Mouse (Mus musculus) adrenal gland, postnatal 25 days (tissue): ENCODE data around the gene Macrod2. TPM values are rescaled to one million over a fixed set of nuclear protein-coding genes. Genes with fewer than 3 reads are reported as not detected.

Experiments
- DNase-seq: peaks from one replicate; pipeline ENCODE4 v3.0.0; 2021; ENCODE audit warnings: mixed read lengths
- total RNA-seq: library from RNA; stranded (reverse); gene quantifications from 2 replicates; pipeline ENCODE4 v1.2.3, GENCODE M21; 2021

Macrod2 gene
- total RNA-seq, 1 experiment from 2014 or later, result 7.5 TPM

DNA sequence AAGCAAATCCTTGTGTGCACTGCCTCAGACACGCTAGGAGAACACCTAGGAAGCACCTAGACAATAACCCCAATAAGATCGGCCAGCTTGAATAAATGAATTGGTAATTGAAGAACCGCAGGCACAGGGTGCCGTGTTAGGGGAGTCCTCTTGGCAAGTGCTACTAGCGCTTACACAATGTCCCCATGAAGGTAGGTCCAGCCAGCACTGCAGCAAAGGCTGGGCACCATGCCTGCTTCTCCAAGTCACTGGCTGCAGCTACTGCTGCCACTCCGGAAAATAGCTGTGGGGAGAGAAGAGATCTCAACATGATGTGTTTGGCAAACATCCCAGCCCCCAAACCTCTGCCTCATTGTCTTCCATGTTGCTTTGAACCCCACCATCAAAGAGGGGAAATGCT is 1603.8 kb downstream of the Macrod2 start:
- DNase-seq, result peak; percentile 16

DNA sequence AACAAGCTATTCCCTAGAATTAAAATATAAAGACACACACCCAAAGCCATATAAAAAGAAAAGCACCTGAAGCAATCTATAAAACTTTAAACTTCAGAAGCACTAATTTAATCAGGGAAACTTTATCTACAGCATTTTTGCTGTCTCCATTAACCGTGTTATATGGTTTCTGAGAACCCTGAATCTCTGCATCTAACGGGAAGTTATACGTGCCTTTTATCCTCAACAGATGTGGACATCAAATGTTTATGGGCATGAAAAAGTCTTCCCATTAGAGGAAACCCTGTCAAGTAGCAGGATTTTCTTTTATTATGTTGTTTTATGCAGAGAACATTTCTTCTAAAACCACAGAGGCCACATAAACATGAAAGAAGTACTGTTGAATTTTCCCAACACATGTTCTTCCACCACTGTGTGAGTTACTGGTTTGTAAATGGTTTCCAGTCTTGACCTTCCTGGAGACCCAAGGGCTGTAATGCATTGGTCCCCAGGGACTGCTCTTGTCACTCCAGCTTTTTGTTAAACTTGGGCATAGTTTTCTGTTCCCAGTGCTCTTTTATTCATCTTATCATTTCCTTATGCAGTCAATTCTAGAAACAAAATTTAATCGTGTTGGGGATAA is 1629.5 kb downstream of the Macrod2 start:
- no peak for DNase-seq

DNA sequence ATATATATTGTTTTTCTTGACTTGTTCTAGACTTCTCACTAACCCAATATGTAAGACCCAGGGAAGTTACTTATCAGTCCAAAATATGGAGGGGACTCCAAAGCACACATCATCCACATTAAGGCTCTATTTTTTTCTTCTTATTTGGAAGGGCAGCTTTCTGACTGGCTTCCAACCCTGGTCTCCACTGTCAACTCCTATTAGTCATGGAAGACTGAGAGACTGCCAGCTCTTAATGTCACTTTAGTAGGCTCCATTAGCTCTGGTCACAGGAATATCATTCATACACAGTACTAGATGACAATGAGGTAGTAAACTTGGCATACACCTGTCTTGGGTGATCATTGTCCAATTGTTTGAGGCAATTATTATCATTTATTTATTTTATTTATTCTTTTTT is 1631.6 kb downstream of the Macrod2 start:
- no peak for DNase-seq

DNA sequence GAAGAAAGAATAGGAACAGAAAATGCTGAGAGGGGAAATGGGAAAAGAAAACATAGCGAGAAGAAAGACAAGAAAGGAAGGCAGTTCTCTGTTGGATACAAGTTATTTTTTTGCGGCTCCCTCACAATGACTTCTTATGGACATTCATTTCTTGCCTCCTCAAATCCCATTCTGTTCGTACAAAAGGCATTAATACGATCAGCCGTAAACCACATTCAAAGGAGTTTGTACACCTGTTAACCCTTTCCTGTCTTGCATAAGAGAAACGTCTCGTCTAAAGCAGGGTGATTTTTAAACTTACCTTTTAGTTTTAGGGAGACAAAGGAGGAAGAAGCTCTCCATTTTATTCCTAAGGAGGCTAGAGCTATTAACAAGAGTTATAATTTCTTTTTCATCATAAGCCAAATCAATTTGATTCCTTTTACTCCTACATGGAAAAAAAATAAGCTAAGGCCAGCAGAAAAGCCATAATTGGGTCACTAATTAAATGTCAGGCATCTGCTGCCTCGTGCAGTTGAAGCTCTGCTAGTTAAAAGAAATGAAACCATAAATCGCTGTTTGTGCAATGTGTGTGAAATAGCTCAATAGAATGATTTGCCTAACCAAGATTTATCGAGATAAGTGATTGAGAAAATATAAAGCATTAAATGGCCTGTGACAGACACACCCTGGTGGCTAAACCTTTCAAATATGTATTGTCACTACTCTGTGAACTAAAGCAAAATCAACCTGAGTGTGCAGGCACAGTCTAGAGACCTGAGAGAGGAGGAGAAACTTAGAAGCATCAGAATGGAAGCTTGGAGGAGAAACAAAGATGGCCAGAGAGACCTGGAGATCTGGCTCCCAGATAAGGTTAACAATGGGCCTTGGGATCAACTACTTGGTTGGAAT is 1635.9 kb downstream of the Macrod2 start:
- no peak for DNase-seq

DNA sequence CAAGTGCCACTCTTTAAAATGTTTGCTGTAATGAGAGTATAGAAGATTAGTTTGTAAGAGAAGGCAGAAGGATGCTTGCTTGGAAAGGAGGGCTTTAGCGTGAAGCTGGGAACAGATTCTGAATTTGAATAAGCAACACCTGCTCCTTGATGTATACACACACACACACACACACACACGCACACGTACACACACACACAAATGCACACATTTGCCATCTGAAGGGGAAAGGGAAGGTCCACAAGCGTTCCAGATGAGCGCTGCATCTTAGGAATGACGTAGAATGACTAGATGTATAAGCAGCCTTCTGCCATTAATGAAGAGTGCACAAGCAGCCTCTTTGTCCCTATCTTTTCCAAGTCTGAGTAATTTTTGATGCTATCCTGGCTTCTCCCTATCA is 1660.5 kb downstream of the Macrod2 start:
- no peak for DNase-seq

DNA sequence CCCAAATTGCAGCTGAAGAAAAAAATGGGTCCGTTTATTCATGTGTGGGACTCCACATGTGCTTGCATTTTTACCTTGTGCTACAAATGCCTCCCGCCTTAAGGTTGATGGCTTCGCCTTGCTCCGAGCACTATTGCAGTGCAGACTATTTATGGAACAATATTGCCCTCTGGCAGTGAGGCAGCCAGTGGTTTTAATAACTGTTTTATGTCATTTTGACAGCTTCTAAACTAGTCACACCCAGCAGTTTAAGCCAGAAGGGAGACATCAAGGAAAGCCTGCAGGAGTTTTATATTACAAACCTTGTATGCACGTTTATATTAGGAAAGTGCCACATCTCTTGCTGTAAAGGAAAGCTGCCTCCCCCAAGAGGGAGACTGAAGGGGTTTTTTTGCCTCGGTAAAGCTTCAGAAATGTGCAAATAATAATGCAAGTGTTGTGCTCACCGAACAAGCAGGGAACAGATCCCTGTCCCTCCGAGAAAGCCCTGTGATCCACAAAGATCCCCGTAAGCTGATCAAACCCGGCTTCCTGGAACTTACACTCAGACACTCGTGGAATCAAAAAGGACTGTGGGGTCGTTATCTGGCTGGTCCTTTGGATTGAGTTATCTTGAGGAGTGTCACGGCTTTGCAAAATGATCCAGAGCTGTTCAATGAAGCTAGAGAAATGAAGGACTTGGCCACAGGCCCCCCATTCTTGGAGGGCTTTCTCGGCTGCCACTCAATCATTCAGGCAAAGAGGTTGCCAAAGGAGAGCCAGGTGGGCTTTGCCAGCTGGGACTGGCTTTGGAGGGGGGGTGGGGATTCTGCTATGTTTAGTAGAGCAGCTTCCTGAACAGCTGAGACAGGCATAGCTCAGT is 1663.0 kb downstream of the Macrod2 start:
- no peak for DNase-seq

DNA sequence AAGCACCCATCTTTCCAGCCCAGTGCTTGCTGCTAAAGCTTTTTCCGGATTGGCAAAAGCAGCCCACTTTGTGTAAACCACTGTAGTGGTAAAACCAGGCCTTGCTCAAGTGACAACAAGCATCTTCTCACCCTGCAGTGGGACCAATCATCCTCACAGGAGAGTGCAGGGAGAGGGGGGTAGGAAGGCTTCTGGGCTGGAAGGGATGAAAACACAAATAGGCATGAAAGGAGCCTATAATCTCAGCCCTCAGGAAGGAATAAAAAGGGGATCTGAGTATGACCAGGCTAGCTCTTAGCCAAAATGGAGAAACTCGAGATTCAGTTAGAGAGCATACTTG is 1663.6 kb downstream of the Macrod2 start:
- no peak for DNase-seq

DNA sequence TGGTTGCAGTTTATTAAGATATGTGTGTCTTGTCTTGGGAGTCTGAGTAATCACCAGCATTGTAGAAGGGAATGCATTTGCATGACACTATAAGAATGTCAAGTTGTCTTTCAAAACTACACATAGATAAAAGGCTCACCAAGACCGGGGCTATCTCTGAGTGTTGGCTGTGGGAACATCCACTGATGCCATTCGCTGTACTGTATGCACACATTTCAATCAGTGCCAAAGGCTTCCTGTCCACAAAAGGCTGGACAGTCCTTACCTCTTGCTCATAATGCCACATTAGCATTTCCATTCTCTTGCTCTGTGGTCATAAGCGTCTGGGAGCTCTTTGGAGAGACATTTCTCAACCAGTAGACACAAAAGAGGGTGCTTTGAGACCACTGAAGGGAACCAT is 1713.8 kb downstream of the Macrod2 start:
- DNase-seq, result no peak

DNA sequence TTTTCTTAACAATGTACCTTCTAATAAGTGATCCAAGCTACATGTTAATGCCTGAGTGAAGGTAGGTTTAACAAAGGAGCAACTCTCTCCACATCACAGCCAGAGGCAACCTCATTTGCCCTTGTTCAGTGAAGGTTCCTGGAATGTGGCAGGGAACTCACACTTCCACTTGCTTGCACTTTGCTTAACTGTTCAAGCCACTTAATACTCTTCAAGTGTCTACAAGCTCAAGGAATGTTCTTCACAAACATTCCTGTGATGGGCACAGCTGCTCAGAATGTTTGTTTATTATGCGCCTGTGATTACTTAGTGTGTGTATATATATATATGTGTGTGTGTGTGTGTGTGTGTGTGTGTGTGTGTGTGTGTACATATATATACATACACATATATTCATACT is 1721.5 kb downstream of the Macrod2 start:
- no peak for DNase-seq

DNA sequence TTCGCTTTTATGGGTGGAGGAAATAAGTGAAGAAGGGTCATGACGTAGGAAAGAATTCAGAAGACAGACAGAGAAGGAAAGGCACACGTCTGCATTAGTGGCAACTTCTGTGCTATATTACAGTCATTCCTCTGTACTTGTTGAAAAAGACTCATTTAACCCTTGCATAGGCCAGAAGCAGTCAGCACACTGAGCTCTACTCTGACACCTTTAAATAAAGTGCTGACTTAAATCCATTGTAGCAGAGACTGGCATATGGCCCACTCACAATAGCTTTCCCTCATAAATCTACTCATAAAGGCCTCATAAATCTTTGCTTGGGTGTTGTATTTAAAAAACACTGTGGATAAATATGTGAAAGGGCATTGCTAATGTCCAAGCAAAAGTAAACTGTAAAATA is 1733.0 kb downstream of the Macrod2 start:
- no peak for DNase-seq

DNA sequence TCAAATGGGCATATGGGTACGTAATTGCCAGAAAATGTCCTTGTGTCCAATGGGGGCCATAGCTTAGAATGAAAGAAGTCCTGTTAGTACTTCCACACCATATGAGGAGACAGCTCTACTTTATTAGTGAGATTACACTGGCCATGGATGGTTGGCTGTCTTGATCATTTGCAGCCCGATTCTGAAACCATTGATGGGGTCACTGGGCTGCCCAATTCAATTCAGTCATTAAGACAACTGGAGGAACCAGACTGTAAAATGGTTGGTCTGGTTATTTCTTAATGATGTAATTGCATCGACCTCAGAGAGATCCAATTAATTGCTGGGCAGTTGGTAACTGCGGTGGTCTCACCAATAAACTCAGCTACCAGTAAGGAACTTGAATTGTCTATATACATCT is 1734.1 kb downstream of the Macrod2 start:
- no peak for DNase-seq

DNA sequence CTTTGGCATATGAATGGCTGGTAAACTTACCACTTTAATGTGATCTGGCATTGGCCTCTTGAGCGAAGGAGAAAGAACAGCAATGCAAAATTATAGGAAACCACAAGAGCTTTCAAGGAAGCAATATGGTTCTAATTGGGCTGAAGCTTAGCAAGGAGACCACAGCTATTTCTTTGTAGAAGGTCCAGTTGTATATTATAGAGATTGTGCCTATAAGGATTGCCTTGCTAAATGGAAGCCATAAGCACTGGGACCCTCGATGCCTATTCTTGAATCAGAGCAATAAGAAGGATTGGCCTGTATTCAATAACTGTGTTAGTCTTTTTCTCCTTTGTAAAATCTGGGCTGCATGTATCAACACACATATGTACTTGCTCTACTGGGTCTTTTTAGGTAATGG is 1754.2 kb downstream of the Macrod2 start:
- DNase-seq, result no peak

DNA sequence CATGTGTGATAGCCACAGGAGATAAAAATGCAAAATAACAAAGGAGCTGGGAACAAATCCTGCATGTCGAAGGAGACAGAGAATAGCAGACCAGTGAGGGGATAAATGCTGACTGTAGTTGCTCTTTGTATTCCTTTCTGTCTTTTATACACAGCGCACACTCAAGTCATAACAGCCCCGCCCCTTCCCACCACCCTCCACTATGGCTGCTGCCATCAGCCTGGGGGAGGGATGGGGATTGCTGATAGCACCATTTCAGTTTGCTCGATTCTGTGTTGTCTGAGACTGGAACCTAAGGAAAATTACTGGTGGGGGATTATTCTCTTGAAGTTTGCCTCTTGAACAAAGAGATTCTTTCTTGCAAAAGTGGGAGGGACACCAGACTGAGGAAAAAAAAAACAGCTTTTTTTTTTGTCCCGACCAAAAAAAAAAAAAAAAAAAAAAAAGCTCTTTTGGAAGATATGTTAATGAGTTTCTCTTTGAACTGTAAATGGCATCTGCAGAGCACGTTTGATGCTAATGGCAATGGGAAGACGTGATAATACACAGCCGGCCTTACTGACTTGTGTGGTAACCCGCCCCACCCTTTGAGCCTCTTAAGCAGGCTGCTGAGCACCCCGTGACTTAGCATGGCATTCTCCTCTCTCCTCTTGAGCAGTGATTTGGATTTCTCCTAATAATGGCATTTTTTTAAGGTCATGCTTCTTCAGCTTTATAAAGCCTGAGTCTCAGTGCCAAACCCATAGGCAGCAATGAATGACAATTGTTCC is 1768.6 kb downstream of the Macrod2 start:
- no peak for DNase-seq

DNA sequence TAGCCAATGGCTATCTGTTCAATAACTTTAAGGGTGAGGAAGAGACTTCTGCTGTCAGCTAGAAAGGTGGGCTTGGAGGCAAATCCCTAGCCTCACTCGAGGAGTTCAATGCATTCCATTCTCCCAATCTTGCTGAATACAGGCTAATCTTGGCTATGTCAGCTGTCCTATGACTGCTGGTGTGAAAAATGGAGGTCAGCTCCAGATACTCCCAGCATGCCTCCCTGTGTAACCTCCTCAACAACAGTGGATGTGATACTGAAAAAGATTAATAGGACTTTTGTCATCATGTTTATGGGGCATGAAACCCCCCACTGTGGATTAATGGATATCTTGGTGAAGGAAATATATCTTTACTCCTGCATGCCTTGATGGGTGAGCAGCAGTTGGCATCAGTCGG is 1774.5 kb downstream of the Macrod2 start:
- DNase-seq, result no peak

DNA sequence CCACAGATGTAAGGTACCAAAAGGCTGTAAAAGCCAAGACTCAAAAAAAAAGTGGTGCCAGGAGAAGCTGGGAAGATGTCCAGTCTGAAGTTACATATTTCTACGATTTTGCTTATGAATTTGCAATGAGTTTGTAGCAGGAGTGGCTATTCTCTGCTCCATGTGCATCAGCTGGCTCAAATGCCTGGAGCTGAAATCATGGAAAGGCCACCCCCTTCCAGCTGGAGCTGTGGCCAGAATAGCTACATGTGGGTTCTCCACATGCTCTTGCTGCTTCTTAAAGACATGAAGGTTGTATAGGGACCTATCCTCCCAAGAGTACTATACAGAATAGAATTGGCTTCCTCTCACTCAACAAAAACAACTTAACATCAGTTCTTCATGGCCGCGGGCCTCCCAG is 1777.6 kb downstream of the Macrod2 start:
- DNase-seq, result no peak

DNA sequence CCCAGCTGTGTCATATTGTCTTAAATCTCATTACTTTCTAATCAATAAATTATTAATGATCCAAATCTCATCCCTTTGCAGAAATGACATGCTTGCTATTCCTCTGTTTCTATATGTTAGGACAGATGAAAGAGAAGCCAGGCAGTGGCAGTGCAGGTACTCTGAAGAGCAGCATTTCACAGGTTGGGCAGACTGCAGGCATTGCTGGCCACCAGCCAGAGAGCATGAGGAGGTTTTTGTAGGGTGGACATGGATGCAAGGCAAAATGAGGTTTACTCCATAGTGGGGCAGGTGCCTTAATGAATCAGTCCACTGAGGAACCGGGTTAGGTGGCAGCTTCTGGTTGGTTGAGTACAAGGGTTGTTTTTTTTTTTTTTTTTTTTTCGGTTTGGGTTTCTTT is 1778.9 kb downstream of the Macrod2 start:
- no peak for DNase-seq

DNA sequence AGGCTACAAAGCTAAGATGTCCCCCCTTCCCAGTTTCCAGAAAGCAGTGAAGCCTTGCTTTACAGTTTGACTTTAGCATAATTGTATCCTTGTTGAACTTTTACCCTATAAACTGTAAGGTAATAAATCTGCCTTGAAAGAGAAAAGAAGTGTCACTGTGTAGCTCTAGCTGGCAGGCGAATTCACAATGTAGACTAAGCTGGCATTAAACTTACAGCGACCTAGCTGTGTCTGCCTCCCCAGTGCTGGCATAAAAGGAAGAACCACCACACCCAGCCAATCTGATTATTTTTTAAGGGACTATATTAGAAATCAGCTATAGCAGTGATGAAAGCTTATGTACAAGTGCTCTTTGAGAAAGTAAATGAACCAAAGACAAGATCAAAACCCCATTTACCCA is 1791.8 kb downstream of the Macrod2 start:
- DNase-seq, result no peak

DNA sequence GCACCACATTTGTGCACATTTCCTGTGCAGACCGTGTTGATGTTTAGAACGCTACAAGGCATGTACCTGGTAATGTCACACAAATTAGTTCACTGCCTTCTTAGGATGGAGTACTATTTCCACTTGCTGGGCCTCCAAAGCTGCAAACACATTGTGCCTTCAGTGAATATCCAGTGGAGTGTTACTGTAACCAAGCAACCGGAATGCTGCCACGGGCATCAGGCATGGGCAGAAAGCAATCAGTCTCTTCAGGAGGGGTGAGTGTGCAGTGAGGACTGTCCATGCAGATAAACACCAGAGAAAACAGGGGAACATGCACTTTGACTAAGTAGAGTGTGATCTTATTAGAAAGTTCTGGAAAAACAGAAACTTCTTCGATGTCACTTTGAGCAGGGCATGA is 1792.3 kb downstream of the Macrod2 start:
- DNase-seq, result no peak

DNA sequence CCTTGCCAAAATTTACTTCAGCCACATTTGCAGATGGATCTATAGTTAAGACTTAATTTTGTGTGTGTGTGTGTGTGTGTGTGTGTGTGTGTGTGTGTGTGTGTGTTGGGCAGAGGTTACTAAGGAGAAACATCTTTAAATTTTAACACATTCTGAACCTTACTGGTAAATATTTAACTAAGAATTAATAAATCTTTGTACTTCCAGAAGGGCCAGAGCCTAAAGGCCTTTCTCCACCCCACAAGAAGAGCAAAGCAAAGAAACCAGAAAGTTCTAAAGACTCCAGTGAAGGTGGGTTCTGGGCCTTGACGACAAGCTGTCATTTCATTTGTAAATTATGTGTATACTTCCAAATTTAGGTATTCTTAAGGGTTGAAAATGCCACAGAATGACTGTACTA is 1822.3 kb downstream of the Macrod2 start:
- no peak for DNase-seq

DNA sequence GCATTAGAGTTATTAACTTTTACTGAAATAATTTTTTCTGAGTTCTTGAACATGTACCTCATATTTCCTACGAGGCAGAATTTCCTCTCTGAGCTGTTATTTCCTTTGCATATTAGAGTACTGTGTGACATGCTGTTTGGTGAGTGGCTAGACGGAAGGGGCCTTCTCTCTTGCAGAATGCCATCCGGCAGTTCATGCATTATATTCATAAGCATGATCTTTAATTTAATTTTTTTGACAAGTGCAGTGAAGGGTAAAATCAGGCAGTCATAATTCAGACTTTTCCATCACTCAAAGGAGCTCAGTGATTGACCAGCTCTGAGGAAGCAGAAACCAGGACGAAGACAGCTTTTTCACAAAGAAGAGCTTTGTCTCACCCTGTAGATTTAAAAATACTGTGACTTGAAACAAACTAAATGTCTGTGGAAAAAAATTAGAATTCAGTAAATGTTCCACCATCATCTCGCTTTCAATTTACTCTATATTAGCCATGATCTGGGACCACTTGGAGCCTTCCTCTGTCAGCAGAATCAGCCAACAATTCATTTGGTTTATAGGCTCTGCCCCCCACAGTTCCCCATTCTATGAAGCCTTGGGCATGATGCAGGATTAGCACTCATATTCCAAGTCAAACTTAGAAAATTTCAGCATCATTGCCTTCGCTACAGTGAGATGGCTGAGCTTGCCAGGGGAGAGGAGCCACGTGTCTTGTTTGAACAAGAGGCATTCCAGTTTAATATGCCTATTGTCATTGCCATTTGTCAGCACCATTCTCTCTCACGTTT is 1827.2 kb downstream of the Macrod2 start:
- DNase-seq, result no peak

DNA sequence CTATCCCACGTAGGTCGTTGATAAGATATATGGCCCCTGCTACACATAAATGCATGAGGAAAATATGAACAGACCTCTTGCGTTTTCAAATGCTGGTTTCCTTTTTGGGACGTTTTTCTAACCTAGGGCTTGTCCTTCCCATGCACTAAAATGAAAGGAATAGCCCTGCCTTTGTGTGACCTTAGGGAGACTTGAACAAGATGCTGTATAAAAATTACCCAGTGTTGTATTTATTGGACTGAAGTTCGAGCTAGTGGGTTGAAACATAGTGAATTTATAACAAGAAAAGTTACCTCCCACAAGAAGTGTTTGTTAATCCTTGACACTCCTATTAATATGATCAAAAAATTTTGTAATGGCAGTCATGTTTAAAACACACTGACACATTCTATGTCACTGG is 1827.8 kb downstream of the Macrod2 start:
- DNase-seq, result no peak
